Mouse (Mus musculus) megakaryocyte, adult 5-6 weeks (primary cell): ENCODE data around the gene Arpc5l. TPM values are rescaled to one million over a fixed set of nuclear protein-coding genes. Genes with fewer than 3 reads are reported as not detected.
"Not testable (repeated sequence)": the region's sequence is repeated elsewhere in the genome, so short reads cannot be mapped to it uniquely, and the experiment has no call there.

ENCODE experiments used
- ATAC-seq: 2 replicates; pipeline ENCODE4 v1.8.0; 2016; ENCODE audit warnings: mild to moderate bottlenecking, inconsistent platforms; ENCODE audit not compliant: poor library complexity, severe bottlenecking
- total RNA-seq, 2 experiments: library from RNA; stranded (forward) in 1 of 2; stranded (reverse) in 1 of 2; fragments of 153-499, 151-499 nt in 1 of 2; fragments of 221-1000, 200-1000 nt in 1 of 2; gene quantifications; 2 replicates each; pipeline versions ENCODE4 v1.2.3 to v1.2.4; 2015 to 2017

The Arpc5l gene
- total RNA-seq, 2 experiments from 2014 or later = 49.5 to 69.5 TPM

DNA sequence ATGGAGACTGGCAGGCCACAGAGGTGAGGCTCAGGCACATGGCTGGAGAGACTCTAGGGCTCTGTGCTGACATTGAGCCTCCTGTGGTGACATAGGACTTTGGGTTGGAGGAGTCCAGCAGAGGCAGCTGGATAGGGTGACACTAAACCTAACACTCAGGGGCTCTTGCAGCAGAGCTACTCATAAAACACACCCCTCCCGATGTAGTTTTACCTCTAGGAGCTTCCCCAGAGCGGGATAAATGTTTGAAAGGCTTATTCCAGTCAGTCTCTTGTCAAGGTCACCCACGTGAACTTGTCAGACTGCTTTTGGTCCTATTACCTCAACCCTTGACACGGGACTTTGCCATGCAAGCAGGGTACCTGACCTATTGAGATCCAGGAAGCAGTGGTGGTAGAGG, 5.8 kb upstream of the Arpc5l start:
- ATAC-seq = no peak

DNA sequence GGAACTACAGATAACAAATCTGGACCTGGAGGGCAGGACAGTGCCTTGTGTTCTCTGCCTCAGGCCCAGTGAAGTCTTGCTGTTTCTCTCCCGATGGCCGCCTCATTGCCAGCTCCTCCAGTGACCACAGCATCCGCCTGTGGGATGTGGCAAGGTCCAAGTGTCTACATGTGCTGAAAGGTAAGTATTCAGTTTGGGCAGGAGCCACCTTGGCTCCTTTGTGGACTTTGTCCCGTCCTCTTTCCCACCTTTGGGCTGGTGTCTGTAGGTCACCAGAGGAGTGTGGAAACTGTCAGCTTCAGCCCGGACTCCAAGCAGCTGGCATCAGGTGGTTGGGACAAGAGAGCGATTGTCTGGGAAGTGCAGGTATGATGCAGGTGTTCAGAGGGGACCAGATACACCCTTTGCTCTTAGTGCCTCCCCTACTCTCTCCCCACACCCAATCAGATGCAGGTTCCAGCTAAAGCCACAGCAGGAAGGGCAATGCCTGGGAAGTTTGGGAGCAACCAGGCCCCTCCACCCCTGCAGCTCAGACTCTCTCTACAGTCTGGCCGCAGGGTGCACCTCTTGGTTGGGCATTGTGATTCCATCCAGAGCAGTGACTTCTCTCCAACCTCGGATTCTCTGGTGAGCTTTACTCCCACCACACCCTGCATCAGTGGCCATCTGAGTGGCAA, 5.1 kb upstream of the Arpc5l start:
- ATAC-seq = no peak

DNA sequence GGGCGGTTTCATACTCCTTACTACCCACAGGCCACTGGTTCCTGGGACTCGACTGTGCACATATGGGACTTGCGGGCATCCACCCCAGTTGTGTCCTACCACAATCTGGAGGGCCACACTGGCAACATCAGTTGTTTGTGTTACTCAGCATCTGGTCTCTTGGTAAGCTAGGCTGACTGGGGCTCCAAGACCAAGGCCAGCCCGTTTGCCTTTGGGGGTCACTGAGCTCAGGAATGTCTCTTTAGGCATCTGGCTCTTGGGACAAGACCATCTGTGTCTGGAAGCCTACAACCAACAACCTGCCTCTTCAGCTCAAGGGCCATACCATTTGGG, 4.6 kb upstream of the Arpc5l start:
- no peak for ATAC-seq

DNA sequence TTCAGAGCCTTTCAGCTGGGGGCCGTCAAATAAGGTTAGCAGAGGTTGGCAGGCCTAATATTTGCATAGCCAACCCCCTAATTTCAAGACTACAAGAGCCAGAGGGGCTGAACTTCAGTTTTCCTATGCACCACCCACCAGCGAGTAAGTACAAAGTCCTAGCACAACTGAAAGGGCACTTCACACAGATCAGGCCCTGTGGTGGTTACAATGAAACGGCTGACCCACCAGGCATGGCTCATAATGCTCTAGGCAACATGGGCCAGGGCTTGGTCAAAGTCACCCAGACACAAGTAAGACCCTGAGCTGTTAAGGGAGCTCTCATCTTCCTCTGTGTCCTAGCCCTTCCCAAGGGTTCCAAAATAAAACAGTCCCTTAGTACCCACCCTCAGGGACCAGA, 3.3 kb upstream of the Arpc5l start:
- no peak for ATAC-seq

DNA sequence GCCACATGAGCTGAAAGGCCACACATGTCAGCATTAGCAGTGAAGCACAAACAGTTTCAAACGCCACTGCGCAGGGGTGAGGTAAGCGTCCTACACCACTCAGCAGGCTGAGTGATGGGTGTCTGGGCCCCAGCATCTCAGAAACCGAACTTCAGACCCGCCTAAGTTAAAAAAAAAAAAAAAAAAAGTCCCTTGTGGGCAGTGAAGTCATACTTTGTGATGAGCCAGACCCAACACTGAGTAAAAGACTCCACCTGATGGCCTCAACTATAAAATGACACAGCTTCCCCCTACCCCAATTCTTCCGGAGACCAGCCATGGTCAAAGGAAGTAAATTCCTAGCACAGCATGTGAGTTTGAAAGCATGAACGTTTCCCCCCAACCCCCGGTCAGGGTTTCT, 2.0 kb upstream of the Arpc5l start:
- ATAC-seq = no peak

DNA sequence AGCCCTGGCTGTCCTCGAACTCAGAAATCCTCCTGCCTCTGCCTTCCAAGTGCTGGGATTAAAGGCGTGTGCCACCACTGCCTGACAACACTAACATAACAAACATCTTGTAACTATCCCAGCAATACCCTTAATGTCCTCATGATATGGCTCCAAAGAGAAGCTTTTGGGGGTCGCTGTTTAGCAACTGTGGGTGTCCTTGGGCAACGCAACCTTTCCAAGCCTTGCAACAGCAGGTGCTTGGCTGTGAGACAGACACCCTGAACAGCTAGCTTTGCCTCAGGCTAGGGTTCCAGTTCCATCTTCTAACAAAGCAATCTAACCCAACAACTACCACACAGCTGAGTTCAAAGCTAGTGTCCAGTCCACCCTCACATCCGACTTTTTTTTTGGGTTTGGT, 1.6 kb upstream of the Arpc5l start:
- ATAC-seq = no peak

DNA sequence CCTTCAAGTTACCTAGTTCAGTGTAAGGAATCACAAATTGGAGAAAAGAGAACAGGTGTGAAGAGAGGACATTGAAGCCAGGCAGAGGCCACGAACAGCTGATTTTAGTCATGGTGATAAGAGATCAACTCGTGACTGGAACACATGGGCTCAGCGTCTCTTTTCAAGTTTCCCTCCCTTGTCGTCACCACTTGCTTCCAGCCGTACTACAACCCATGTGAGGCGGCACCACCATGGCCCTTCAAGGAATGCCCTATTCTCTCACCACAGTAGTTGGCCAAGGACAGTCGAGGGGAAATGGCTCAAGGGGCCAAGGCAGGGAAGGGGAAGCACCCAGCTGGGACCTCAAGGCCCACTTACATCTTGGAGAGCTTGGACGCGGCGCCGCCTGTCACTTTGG, 776 bp upstream of the Arpc5l start:
- peak; percentile 1; the same call in 1 of the 2 replicates for ATAC-seq

DNA sequence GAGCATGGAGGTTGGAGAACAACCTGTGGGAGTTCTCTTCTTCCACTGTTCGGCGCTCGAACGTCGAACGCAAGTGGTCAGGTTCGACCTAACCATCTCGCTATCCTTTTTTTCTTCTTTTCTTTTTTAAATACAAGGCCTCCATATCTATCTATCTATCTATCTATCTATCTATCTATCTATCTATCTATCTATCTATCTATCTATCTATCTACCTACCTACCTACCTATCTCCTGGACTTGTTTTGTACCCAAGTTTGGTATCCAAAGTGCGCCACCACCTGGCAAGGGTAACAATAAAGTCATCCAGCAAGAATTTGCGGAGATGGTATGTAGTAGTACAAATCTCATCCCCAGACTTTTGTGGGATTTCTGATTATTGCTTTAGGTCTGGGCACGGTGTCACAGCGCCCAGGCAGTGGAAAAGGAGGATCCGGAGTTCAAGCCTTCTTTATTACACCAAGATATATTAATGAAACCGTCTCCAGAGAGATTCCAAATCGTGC, 479 bp downstream of the Arpc5l start, which contains the start of gene Rpl35:
TSS of gene Rpl35 (minus strand) at position 51 of the 506 bp plus-strand sequence.
- ATAC-seq = 0 out of 2 replicates have a peak, but pooled peaks have one; percentile 2

DNA sequence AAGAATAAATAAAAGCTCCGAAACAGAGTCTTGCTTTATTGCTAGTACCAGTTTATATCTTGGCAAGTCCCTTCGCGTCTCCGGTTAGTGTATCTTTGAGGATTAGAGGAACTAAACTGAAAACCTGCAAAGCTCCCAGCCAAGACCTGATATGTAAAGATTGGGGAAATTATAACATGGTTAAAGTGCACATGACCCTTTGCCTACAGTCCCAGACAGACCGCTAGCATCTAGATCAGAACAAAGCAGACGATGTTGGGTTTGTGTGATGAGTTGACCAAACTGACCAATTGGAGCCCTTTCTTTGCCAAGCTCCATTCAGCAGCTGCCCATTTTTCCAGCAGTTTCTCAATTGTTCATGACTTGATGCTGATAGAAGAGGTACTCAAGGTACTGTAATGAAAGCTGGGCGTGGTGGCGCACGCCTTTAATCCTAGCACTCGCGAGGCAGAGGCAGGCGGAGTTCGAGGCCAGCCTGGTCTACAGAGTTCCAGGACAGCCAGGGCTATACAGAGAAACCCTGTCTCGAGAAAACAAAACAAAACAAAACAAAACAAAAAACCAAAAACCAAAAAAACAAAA, 1.1 kb downstream of the Arpc5l start:
- no peak for ATAC-seq

DNA sequence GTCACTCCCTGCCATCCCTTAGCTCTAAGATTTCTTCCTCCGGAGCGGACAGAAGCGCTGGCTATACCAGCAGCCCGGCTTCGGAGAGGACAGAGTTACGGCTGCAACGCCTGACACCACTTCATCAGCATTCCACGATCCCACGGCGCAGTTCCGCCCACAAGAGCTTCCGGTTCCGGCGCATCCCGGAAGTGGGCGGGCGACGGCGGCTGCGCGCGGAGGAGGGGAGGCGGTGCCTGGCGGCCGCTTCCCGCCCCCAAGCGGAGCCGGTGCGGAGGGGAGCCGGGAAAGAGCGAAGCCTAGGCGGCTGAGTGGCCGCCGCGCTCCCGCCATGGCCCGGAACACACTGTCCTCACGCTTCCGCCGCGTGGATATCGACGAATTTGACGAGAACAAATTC, 2.7 kb downstream of the Arpc5l start:
- ATAC-seq = peak; percentile 74

DNA sequence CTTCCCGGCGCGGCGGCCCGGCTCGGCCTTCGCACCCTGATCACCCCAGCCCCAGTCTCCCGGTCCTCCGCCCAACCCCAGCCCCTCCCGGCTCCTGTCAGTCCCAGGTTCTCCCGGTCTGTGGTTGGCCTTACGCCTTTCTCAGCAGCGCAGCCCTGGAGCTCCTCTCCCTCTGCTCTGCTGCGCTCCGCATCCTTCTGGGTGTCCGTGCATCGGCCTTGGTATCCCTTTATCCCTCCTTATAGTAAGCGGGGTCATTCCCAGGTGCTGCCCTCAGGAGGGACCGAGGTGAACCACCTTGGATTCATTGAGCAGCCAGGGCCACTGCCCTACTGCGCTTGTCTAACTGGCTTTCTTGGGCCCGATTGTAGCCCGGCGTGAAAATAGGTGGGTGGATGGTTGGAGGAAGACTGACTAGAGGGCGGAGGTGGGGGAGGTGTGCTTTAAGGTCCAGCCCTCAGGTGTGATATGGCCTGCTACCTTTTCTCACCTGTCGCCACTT, 3.3 kb downstream of the Arpc5l start:
- 0 out of 2 replicates have a peak, but pooled peaks have one; percentile 0 for ATAC-seq

DNA sequence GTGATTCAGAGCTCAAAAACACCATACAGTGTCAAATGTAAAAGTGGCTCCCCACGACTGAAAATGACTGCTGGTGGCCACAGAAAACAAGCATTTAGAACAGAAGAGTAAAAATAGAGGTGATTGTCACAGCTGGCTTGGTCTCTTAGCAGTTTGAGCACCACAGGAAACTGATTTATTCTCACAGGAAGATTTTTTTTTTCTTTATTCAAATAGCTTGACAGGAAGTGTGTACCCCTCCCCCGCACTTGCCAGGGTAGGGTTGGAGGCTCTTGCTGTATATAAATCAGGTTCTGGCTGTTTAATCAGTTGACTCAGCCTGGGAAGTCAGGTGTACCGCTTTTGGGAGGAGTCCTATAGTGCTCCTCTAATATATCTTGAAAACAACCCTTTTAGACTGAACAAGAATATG, 3.8 kb downstream of the Arpc5l start:
- ATAC-seq = no peak

DNA sequence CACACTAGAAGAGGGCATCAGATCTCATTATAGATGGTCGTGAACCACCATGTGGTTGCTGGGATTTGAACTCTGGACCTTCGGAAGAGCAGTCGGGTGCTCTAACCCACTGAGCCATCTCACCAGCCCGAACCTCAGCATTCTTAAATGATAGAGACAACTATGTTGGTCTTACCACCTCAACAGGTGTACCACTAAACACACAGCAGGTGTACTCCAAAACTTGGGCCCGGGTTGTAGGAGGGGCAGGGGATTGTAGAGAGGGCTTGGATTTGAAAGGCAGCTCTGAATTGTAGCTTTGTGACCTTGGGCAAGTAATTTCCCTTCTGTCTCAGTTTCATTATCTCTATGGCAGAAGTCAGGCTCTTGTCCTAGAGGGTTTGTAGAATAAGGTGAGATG, 5.0 kb downstream of the Arpc5l start:
- not testable (repeated sequence) for ATAC-seq

DNA sequence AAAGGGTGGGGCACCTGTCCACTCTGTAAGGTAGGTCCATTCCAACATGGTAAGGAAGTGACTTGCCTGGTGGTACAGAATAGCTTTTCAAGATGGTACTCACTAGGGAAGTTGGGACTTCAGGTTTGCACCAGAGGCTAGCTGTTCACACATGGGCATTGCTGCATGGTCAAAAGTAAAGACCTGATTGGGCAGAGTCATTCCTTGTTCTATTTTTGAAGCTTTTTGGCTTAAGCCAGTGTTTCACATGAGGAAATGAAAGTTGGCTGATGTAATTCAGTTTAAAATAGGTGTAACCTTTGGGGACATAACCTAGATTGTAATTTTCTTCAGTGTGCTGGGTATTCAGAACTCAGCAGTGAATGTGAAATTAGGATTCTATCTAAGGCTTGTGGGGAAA, 6.1 kb downstream of the Arpc5l start:
- peak; percentile 41 for ATAC-seq

DNA sequence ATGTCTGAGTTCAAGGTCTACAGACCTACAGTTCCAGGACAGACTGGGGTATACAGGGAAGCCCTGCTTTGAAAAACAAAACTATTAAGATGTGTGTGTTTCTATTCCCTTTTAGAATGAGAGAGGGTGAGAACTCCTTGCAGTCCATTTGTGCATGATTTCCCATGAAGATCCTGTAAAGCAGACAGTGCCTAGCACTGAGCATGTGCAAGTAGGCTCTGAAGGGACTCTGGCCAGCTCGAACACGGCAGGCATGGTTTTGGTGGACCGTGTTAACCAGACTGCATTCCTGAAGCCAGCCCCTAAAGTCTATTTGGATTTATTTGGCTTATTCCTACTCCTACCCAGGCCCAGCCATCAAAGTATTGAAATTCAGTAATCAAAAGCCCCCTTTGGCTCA, 6.8 kb downstream of the Arpc5l start:
- no peak for ATAC-seq

DNA sequence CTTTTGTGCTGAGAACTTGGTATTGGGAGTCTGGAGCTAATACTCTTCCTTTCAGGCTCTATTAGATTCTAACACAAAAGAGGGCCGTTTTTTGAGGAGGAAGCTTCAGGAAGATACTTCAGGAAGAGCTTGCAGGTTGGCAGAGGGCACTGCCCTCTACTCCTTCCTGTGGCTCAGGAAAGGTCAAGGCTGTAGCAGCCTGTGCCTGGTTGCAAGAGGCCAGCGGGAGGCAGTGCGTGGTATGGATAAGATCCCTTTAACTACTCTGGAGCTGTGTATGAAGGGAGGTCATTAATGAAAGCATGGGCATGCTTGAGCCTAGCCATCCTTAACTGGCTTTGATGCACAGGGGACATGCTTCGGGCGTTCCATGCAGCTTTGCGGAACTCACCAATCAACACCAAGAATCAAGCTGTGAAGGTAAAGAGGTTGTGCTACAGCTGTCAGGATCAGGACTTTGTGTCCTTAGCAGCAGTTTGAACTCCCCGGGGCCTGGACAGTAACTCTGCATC, 7.7 kb downstream of the Arpc5l start:
- no peak for ATAC-seq

DNA sequence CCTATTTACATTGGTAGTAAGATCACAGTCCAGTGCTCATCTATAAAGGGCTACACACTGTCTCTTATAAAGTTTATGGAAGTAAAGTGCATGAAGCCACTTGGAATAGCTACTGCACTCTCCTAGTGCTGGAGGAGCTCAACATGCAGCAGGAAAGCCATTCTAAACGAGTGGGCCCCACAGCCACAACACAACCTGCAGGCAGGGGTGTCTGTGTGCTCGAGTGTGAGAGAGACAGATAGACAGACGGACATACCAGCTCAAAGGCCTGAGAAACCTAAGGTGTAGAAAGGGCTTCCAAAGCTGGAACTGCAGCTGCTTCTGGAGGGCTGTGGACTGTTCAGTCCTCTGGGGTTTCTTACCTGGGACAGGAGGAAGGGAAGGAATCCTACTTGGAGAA, 11.4 kb downstream of the Arpc5l start:
- no peak for ATAC-seq

DNA sequence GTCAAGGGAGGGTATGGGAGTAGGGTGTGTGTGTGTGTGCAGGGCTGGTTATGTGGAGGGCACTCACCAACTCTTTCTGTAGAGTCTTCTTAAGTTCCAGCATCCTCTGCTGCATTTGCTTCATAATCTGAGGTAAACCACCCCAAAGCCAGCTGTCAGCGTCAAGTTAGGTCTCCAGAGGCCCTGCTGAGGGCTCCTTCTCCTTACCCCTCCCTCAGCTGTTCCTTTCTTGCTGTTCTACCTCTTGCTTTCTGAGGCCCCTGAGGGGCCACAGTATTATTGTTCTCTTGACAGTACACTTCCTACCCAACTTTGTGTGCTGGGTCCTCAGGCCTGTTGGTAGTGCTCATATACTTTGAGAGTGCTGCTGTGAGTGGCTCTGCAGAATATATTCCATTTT, 14.9 kb downstream of the Arpc5l start:
- ATAC-seq = no peak

DNA sequence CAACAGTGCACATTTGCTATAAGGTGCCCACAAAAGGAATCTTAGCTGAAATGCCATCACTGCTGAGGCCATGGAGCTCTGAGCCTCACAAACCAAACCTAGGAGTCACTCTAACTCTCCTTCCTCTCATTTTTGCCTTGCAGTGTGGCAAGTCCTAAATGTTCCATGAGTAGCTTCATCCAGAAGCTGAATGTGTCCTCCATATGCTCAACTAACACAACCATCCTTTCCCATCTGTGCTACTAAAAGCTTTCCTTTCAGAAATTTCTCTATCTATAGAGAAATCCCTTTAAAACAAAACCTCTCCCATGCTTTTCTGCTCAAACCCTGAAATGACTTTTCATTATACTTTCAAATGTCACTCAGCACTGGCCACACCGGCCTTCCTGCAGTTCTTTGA, 26.5 kb downstream of the Arpc5l start:
- ATAC-seq = no peak

DNA sequence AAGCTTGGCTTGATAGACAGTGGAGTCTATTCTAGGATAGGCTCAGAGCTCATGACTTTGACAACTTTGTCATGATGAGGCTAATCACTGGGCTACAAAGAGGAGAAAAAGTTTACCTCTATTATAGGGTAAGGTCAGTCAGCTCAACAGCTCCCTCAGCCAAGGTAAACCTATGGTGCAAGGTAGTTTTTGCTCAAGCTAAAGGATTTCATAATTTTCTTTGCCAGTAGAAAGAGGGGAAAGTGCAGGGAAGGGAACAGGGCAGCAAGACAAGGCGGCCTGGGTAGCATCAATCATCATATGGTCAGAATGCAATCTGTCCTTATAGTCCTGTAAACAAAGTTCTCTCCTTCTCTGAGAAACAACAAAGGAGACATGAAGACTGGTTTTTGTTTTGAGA, 35.1 kb downstream of the Arpc5l start:
- no peak for ATAC-seq

DNA sequence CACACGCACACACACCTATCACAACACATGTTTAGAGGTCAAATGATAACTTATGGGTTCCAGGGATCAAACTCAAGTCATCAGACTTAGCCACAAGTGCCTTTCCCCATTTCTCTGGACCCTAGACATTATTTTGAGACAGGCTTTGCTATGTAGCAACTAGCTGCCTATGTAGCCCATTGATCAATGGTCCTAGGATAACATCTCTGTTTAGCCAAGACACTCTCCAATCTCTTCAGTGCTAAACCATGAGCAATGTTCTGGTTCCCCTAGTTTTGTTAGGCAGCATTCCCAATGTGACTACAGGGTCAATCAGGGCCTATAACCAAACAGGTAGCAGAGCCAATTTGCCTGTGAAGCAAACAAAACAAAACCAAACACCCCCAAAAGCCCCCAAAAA, 43.4 kb downstream of the Arpc5l start:
- ATAC-seq = no peak

DNA sequence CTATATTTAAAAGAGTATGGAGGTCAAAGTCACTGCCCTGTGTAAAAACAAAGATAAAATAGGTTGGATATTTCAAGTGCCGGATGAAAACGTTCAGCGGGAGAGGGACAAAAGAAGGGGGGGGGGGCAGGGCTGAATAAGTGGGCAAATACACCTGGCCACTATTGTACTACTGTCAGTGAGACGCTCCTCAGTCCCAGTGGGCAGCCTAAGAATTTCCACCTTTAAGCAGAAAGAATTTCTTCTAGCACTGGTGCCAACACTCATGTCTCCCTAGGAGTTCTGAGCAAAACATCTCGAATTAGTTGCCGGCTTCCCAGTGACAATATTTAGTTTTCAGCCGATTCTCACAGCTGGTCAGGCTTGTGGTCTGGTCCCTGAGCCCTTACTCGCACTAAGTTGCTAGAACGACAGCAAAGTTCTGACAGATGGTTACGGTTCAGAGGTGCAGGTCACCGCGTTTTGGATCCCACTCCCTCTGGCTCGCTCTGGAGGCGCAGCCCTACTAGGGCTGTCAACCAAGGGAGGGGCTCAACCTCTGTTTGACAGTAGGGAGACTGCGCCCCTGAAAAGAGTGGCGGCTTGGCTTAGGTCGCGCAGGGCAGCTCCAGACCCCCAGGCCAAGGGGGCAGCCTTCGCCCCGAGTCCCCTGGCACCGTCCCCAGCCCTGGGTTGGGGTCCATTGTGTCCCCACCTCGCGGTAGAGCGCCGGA, 59.7 kb downstream of the Arpc5l start:
- peak; percentile 47 for ATAC-seq
